Mouse (Mus musculus): ENCODE measurements at regions not wholly inside any gene's neighbourhood (a gene's known extent, or its start where the extent isn't known, plus 50 kb on each side); places are given as distances from the start of the nearest gene placed in this dataset.

- DNase-seq, result peak; percentile 3 to 8
These were observed 289.5 kb upstream of the Slit2 start for GRCm38 (mm10) chr5:47693478-47693877.

- DNase-seq, result no peak
These were observed 289.0 kb upstream of the Slit2 start for GRCm38 (mm10) chr5:47693921-47694320.

- DNase-seq, result no peak
These were observed 288.3 kb upstream of the Slit2 start for GRCm38 (mm10) chr5:47694630-47695029.

GRCm38 (mm10) chr5:47711553-47711952, 271.4 kb upstream of the Slit2 start:
- DNase-seq, result peak; percentile 4 to 17

- no peak for DNase-seq
These were observed 268.6 kb upstream of the Slit2 start for GRCm38 (mm10) chr5:47714333-47714732.

- no peak for DNase-seq
These were observed 258.0 kb upstream of the Slit2 start for GRCm38 (mm10) chr5:47724911-47725310.

- no peak for DNase-seq
These were observed 240.2 kb upstream of the Slit2 start for GRCm38 (mm10) chr5:47742727-47743126.

- no peak for DNase-seq
These were observed 237.8 kb upstream of the Slit2 start for GRCm38 (mm10) chr5:47745177-47745576.

- DNase-seq, result no peak
These were observed 231.0 kb upstream of the Slit2 start for GRCm38 (mm10) chr5:47751907-47752306.

- DNase-seq, result peak; percentile 29 to 49
These were observed 210.1 kb upstream of the Slit2 start for GRCm38 (mm10) chr5:47772642-47773353.

- no peak for DNase-seq
These were observed 209.6 kb upstream of the Slit2 start for GRCm38 (mm10) chr5:47773354-47773743.

- no peak for DNase-seq
These were observed 202.1 kb upstream of the Slit2 start for GRCm38 (mm10) chr5:47780861-47781260.

- no peak for DNase-seq
These were observed 201.3 kb upstream of the Slit2 start for GRCm38 (mm10) chr5:47781608-47782007.

GRCm38 (mm10) chr5:47794639-47795272, 188.2 kb upstream of the Slit2 start:
- no peak for DNase-seq

GRCm38 (mm10) chr5:47795273-47795672, 187.7 kb upstream of the Slit2 start:
- no peak for DNase-seq

GRCm38 (mm10) chr5:47820936-47821335, 162.0 kb upstream of the Slit2 start:
- no peak for DNase-seq

GRCm38 (mm10) chr5:47837998-47838397, 144.9 kb upstream of the Slit2 start:
- no peak for DNase-seq

GRCm38 (mm10) chr5:47869701-47870100, 113.2 kb upstream of the Slit2 start:
- no peak for DNase-seq
